Mouse (Mus musculus) spleen, postnatal 4 days (tissue): ENCODE data around the gene Afm.

Source experiments
- DNase-seq, 2 experiments: peaks; one replicate each; pipeline ENCODE4 v3.0.0; 2022; ENCODE audit warnings: low spot score in 2 of 2

Afm gene

DNA sequence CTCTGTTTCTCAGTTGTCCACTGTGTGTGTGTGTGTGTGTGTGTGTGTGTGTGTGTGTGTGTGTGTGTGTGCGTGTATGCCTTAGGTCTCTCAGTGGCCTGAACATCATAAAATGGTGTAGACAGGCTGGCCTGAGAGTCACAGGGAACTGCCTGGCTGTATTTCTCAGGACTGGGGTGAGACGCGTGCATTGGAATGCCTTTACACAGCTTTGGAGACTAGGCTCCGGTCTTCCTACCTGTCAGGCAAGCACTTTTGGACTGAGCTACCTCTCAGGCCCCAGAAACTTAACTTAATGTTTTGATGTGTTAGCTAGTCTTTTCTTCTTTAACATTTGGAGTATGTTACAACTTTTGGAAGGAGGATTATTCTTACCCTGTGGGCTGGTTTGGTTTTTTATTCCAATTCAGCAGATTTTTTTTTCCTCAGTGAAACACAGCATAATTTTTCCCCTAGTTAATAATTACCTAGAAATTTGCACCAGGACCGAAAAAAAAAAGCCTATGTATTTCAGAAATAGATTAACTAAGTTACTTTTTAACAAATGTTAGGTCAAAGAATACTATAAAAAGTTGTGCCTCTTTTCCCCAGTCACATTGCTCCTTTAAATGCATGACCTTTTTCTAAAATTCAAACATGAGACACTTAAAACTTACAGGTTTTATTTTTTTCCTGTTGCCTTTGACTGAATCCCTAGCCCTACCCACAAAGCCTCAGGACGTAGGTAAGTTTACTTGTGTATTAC, at the start of gene Afm:
Afm (plus strand) TSS at position 577 of the 745 bp plus-strand sequence.
- no peak for DNase-seq

GRCm38 (mm10) chr5:90470836-90471235, 47.9 kb upstream of the Afm start:
- DNase-seq = no peak

GRCm38 (mm10) chr5:90473902-90474301, 44.8 kb upstream of the Afm start:
- no peak for DNase-seq

GRCm38 (mm10) chr5:90474369-90474768, 44.4 kb upstream of the Afm start:
- DNase-seq = no peak

- no peak for DNase-seq
These were observed 42.0 kb upstream of the Afm start for GRCm38 (mm10) chr5:90476741-90477140.

- DNase-seq = no peak
These were observed 41.2 kb upstream of the Afm start for GRCm38 (mm10) chr5:90477308-90478140.

- no peak for DNase-seq
These were observed 39.8 kb upstream of the Afm start for GRCm38 (mm10) chr5:90478886-90479285.

GRCm38 (mm10) chr5:90485597-90485996, 33.1 kb upstream of the Afm start:
- no peak for DNase-seq

- no peak for DNase-seq
These were observed 30.4 kb upstream of the Afm start for GRCm38 (mm10) chr5:90488323-90488722.

- no peak for DNase-seq
These were observed 28.2 kb upstream of the Afm start, which contains the start of gene Afp for GRCm38 (mm10) chr5:90490518-90490917. TSS of gene Afp (plus strand) at chr5:90490737.

GRCm38 (mm10) chr5:90492440-90492839, 26.3 kb upstream of the Afm start:
- DNase-seq = peak in 1 of 2 experiments; percentile 27

DNA sequence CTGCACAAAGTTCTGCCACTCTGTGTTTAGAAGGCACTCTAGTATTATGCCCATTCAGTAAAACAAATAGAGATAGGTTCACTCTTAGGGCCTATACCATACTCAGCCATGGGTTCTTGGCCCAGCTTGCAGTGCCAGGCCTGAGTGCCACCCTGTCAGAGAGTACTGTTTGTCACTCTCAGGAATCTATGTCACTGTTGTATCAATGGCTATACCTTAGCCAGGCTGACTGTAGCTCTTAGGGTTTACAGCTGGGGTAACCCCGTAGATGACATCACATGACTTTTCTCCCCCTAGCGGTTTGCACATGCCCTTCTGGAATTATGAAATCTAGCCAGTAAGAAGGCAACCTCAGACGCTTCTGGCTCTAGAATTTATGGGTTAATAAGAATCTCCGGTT, 24.4 kb upstream of the Afm start:
- DNase-seq = no peak

GRCm38 (mm10) chr5:90499509-90499908, 19.2 kb upstream of the Afm start:
- no peak for DNase-seq

GRCm38 (mm10) chr5:90500714-90501113, 18.0 kb upstream of the Afm start:
- peak; percentile 59 to 86 for DNase-seq

- no peak for DNase-seq
These were observed 17.0 kb upstream of the Afm start for GRCm38 (mm10) chr5:90501752-90502151.

DNA sequence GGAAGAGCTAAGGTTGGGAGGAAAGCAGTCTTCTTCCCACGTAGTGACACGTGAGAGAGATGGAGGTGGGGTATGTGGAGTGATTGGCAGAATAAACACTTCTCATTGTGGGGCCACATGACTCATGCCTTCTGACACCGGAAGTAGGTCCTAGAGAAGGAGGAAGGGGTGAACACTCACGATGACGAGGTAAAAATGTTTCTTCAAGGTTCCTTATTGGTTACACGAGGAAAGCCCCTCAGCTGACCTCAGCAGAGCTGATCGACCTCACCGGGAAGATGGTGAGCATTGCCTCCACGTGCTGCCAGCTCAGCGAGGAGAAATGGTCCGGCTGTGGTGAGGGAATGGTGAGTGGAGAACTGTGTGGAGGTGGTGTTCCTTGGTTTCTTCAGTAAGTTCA, 14.0 kb upstream of the Afm start:
- DNase-seq = no peak

GRCm38 (mm10) chr5:90506507-90506906, 12.2 kb upstream of the Afm start:
- DNase-seq = no peak

- no peak for DNase-seq
These were observed 11.3 kb upstream of the Afm start for GRCm38 (mm10) chr5:90507411-90507949.

GRCm38 (mm10) chr5:90509828-90510592, 8.7 kb upstream of the Afm start:
- no peak for DNase-seq

- DNase-seq = no peak
These were observed 6.3 kb upstream of the Afm start for GRCm38 (mm10) chr5:90512288-90512955.

GRCm38 (mm10) chr5:90515561-90515960, 3.2 kb upstream of the Afm start:
- DNase-seq = no peak
